Mouse (Mus musculus) megakaryocyte, embryonic 14.5 days (primary cell): ENCODE data around the gene Dusp12.

Experiments used
- FLI1 ChIP-seq: IDR thresholded peaks from 2 replicates; pipeline ENCODE4 v1.6.1; 2012; ENCODE audit warnings: low read length, inconsistent platforms, mixed read lengths
- GATA1 ChIP-seq: IDR thresholded peaks from 3 replicates; pipeline ENCODE4 v1.6.1; 2012; ENCODE audit warnings: mixed read lengths, low read length, inconsistent platforms, borderline replicate concordance

DNA sequence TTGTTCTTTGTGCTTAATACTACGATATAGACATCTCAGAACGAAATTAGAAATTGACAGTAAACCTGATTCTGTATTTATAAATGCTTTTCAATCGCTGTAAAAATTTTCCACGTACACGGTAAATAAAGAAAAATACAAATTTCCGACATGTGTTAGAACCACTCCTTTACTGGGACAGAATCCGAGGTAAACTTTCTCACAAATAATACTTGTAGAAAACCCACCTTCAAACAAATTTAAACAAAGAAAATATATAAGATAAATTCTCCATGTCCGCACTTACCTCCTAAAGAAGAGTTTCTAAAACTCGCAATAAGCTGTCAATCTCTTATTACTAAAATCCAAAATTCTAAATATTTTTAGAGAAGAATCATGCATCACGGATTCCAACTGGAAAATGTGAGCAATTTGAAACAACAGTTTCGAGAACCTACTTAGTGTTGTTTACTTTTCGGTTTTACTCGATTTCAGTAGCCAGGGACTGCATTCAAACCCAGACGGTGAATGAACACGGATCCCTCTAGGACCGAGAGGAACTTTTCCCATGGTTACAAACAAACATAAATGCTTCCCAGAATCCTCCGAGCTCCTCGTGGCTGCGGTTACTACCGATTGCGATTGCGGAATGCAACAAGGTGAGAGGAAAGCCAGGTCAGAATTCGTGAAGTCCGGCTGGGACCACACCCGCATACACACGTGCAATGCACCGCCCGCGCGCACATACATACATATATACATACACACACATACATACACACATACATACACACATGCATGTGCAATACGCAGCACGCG lies 17.0 kb downstream of the Dusp12 start:
- TF ChIP-seq GATA1 (no peak), FLI1 (no peak)
